Mouse (Mus musculus): ENCODE measurements around the gene Angpt4. TPM values are rescaled to one million over a fixed set of nuclear protein-coding genes. Genes with fewer than 3 reads are reported as not detected.

The Angpt4 gene
- polyA plus RNA-seq (2012; rRNA removed), result 0.09 and 0.10 TPM in 2 replicates

DNA sequence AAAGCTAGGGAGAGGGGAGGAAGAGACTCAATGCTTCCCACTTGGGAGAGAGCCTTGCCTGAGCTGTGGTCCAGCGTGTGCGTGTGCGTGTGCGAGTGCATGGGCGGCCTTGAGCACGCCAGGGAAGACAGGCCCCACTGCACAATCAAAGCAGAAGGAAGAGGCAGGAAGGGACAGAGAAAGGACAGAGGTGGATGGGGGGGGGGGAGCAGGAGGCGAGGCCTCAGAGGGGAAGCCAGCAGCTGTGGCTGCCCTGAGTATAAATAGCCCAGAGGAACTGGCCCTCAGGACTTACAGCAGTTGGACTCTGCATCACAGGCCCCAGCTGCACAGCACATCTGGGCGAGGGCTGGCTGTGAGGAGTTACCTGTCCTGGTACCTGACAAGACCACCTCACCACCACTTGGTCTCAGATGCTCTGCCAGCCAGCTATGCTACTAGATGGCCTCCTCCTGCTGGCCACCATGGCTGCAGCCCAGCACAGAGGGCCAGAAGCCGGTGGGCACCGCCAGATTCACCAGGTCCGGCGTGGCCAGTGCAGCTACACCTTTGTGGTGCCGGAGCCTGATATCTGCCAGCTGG is at the start of gene Angpt4:
Gene Angpt4 (plus strand): TSS at position 292 of the 582 bp plus-strand sequence.
- no peaks in the 10 kb centered on the region for H3K4me1 ChIP-seq (ENCODE audit: control insufficient read depth, insufficient read depth, low read length)
- TF ChIP-seq CTCF (IDR thresholded peaks at IDR 0.05; ENCODE audit: extremely low read depth, insufficient read depth, low read length) (no peak), POLR2A (IDR thresholded peaks at IDR 0.05; ENCODE audit: extremely low read depth, insufficient read depth, low read length) (no peak)
- H3K27ac ChIP-seq (ENCODE audit: insufficient read depth, low read length), result no peak within 1 kb of the TSS
- no peak within 1 kb of the TSS for H3K4me3 ChIP-seq (ENCODE audit: insufficient read depth, low read length)

DNA sequence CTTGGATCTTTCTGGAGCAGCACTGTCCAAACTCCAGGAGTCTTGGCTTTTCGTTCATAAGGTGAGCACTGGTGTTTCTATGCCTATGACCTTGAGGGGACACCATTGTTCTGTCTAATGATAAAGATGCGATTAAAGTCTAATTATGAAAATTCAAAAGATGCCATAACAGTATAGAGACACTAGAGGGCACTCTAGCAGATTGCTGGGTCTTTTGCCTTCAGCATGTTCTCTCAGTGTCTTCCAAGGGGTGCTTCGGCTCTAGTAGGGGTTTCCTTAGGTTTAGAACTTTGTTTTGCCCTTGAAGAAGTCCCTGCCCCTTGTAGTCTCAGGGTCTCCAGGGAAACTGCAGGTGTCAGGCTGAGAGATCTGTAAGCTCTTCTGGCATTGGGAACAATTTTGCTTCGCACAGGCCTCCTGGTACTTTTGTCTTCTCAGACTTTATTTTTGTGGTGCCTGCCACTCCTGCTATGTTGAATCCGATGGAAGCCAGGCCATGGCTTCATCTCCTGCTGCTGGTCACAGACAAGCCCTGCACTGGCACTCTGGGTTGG is 48.7 kb upstream of the Angpt4 start:
- Histone ChIP-seq H3K27ac (ENCODE audit: insufficient read depth, low read length) (no peak overlapping the region), H3K4me1 (ENCODE audit: control insufficient read depth, insufficient read depth, low read length) (no peaks in the 10 kb centered on the region), H3K4me3 (ENCODE audit: insufficient read depth, low read length) (no peak overlapping the region)
- peak; percentile 48 for TF ChIP-seq CTCF (IDR thresholded peaks at IDR 0.05; ENCODE audit: extremely low read depth, insufficient read depth, low read length)
- TF ChIP-seq POLR2A (IDR thresholded peaks at IDR 0.05; ENCODE audit: extremely low read depth, insufficient read depth, low read length), result no peak

DNA sequence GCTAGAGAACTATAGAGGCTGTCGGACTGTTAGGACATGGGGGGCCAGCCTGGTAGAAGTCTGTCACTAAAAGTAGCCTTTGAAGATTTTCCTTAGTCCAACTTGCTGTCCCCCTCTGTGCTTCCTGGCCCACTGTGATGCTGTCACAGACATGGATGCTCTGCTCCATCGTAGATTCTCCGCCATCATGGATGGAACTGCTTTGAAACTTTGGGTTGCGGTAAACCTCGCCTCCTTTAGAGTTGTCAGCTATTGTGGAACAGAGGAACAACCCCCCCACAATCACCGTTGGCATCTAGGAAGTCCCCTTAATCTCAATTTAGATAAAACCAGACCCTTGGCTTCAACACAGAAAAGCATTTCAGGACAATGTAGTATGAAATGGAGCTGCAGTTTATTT is 46.1 kb upstream of the Angpt4 start:
- H3K4me1 ChIP-seq (ENCODE audit: control insufficient read depth, insufficient read depth, low read length), result no peaks in the 10 kb centered on the region
- H3K4me3 ChIP-seq (ENCODE audit: insufficient read depth, low read length), result no peak overlapping the region
- no peak overlapping the region for H3K27ac ChIP-seq (ENCODE audit: insufficient read depth, low read length)
- TF ChIP-seq CTCF (IDR thresholded peaks at IDR 0.05; ENCODE audit: extremely low read depth, insufficient read depth, low read length), result no peak
- TF ChIP-seq POLR2A (IDR thresholded peaks at IDR 0.05; ENCODE audit: extremely low read depth, insufficient read depth, low read length), result no peak

DNA sequence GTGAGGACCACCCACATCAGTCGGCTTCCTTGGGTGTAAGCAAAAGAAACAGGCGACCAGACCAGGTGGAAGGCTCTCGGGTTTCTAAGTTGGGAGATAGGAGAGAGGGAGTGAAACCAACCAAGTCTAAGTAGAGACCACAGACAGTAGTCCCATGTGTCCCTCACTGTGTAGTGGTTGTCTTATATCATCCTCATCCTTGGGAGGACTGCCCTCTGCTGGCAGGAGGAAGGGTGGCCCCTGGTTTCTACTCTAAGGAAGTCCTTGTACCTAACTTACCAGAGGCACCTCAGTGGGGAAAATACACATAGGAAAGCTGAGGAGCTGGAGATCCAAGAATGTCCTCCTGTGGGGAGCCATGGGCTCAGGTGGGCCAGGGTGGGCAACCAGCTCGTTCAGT is 44.5 kb upstream of the Angpt4 start:
- Histone ChIP-seq H3K4me3 (ENCODE audit: insufficient read depth, low read length) (no peak overlapping the region), H3K27ac (ENCODE audit: insufficient read depth, low read length) (no peak overlapping the region), H3K4me1 (ENCODE audit: control insufficient read depth, insufficient read depth, low read length) (no peaks in the 10 kb centered on the region)
- peak; percentile 73 for TF ChIP-seq CTCF (IDR thresholded peaks at IDR 0.05; ENCODE audit: extremely low read depth, insufficient read depth, low read length)
- no peak for TF ChIP-seq POLR2A (IDR thresholded peaks at IDR 0.05; ENCODE audit: extremely low read depth, insufficient read depth, low read length)

DNA sequence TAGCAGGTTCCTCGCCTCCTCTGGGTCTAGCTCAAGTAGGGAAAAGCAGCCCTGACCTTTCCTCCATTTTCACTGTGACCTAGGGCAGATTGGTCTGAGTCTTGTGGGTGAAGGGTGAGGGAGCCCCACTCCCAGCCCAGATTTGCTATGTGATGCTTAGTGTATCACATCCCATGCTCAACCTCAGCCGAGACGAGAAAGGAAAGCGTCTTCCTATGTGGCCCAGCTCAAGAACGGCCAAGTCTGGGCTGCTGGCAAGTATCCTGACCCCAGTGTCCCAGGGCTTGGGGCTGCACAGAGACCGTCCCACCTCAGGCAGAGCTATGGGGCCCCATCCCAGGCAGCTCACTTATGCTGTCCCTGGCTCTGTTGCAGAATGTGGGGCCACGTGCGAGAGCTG is 42.8 kb upstream of the Angpt4 start:
- Histone ChIP-seq H3K4me3 (ENCODE audit: insufficient read depth, low read length) (no peak overlapping the region), H3K27ac (ENCODE audit: insufficient read depth, low read length) (no peak overlapping the region), H3K4me1 (ENCODE audit: control insufficient read depth, insufficient read depth, low read length) (no peaks in the 10 kb centered on the region)
- no peak for TF ChIP-seq CTCF (IDR thresholded peaks at IDR 0.05; ENCODE audit: extremely low read depth, insufficient read depth, low read length)
- TF ChIP-seq POLR2A (IDR thresholded peaks at IDR 0.05; ENCODE audit: extremely low read depth, insufficient read depth, low read length), result no peak

DNA sequence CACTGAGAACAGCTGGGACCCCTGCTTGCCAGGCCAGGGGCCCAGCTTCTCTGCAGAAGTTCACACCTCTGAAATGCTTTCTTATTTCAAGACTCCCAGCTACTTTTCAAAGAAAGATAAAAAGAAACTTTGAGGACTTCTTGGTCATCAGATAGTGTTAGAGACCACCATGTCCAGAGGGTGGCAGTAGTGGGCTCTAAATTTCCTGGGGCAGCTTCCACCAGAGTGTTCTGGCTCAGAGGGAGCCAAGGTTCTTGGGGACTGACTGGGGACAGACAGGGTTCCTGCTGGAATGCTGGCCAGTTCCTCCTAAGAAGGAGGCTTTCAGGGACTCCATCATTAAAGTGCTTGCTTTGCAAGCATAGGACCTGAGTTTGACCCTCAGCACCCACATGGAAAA is 36.5 kb upstream of the Angpt4 start:
- Histone ChIP-seq H3K4me3 (ENCODE audit: insufficient read depth, low read length) (no peak overlapping the region), H3K4me1 (ENCODE audit: control insufficient read depth, insufficient read depth, low read length) (no peaks in the 10 kb centered on the region), H3K27ac (ENCODE audit: insufficient read depth, low read length) (no peak overlapping the region)
- TF ChIP-seq CTCF (IDR thresholded peaks at IDR 0.05; ENCODE audit: extremely low read depth, insufficient read depth, low read length), result peak; percentile 39; the same call in 1 of the 2 replicates
- no peak for TF ChIP-seq POLR2A (IDR thresholded peaks at IDR 0.05; ENCODE audit: extremely low read depth, insufficient read depth, low read length)

DNA sequence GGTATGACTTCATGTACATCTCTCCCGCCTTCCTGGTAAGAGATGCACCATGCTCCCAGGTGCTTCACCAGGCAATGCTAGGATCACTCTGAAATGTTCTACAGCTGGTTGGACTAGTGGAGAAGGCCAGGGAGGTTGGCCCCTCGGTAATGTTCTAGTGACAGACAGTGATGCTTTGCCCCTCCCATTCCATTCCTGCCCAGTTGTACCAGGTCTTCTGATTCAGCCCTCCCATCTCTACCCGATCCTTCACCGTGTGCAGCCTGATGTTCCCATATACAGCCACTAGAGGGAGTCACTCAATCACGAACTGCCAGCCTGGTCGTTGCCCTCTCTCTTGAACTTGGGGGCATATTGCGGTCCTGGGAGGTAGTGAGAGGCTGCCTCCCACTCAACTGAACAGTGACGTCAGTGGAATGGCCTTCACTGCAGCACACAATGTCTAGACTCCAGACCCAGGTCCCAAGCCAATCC is 35.0 kb upstream of the Angpt4 start:
- peak; percentile 96 for TF ChIP-seq CTCF (IDR thresholded peaks at IDR 0.05; ENCODE audit: extremely low read depth, insufficient read depth, low read length)
- TF ChIP-seq POLR2A (IDR thresholded peaks at IDR 0.05; ENCODE audit: extremely low read depth, insufficient read depth, low read length), result no peak
- Histone ChIP-seq H3K27ac (ENCODE audit: insufficient read depth, low read length) (no peak overlapping the region), H3K4me1 (ENCODE audit: control insufficient read depth, insufficient read depth, low read length) (no peaks in the 10 kb centered on the region), H3K4me3 (ENCODE audit: insufficient read depth, low read length) (no peak overlapping the region)

DNA sequence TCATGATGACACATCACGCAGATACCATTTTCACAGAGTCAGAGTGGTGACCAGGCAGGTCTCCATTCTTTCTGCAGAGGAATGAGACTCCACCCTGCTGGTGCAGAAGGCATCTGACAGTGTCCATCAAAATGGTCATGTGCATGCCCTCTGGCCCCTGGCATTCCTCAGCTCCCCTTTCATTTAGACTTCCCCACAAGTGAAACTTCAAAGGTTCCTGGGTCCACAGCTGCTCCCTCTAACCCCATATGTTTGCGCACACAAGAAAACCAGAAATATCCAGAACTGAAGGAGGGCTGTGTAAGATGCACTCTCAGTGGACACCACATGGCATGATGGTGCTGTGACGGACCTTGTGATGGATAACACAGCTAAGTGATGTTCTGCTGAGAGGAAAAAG is 32.4 kb upstream of the Angpt4 start:
- TF ChIP-seq POLR2A (IDR thresholded peaks at IDR 0.05; ENCODE audit: extremely low read depth, insufficient read depth, low read length) (no peak), CTCF (IDR thresholded peaks at IDR 0.05; ENCODE audit: extremely low read depth, insufficient read depth, low read length) (no peak)
- Histone ChIP-seq H3K4me3 (ENCODE audit: insufficient read depth, low read length) (no peak overlapping the region), H3K4me1 (ENCODE audit: control insufficient read depth, insufficient read depth, low read length) (no peaks in the 10 kb centered on the region), H3K27ac (ENCODE audit: insufficient read depth, low read length) (no peak overlapping the region)

DNA sequence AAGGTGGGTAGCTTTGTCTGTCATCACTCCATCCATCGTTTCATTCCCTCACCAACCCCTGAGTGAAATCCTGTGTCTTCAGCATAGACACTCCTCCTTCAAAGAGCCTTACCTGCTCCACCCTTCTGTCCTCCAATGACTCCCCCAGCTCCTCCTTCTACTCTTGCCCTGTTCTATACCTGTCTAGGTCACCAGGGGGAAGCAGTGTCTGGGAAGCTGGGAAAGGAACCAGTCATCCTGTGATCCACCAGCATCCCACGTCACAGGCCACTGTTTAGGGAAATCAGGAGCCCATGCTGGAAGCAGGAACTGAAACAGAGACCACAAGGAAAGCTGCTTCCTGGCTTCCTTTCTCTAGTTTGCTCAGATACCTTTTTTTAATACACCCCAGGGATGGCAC is 31.2 kb upstream of the Angpt4 start:
- H3K4me3 ChIP-seq (ENCODE audit: insufficient read depth, low read length), result no peak overlapping the region
- TF ChIP-seq CTCF (IDR thresholded peaks at IDR 0.05; ENCODE audit: extremely low read depth, insufficient read depth, low read length) (no peak), POLR2A (IDR thresholded peaks at IDR 0.05; ENCODE audit: extremely low read depth, insufficient read depth, low read length) (no peak)
- no peak overlapping the region for H3K27ac ChIP-seq (ENCODE audit: insufficient read depth, low read length)
- H3K4me1 ChIP-seq (ENCODE audit: control insufficient read depth, insufficient read depth, low read length), result no peaks in the 10 kb centered on the region

DNA sequence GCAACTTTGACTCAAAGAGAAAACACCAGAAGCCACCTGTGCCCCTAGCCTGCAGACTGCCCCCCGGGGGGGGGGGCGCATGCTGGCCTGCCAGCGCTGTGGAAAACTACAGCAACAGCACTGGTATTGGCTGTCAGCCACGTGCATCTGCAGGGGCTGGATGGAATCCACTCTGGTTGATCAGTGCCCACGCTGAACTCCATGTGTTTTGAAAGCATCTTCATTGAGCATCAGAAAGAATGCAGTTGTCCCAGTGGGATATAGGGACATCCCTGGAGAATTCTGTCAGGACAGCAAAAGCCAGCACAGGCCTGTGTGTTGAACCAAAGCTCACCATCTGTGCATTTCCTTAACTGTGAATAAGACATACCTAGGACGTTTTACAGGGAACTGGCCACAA is 20.0 kb upstream of the Angpt4 start:
- Histone ChIP-seq H3K27ac (ENCODE audit: insufficient read depth, low read length) (no peak overlapping the region), H3K4me3 (ENCODE audit: insufficient read depth, low read length) (no peak overlapping the region), H3K4me1 (ENCODE audit: control insufficient read depth, insufficient read depth, low read length) (no peaks in the 10 kb centered on the region)
- no peak for TF ChIP-seq POLR2A (IDR thresholded peaks at IDR 0.05; ENCODE audit: extremely low read depth, insufficient read depth, low read length)
- TF ChIP-seq CTCF (IDR thresholded peaks at IDR 0.05; ENCODE audit: extremely low read depth, insufficient read depth, low read length), result no peak
